Mouse (Mus musculus): Measurements from ENCODE around the gene Kdm4a. TPM values are rescaled to one million over a fixed set of nuclear protein-coding genes. Genes with fewer than 3 reads are reported as not detected.

The Kdm4a gene
- polyA plus RNA-seq, 1 experiment from 2014 or later: 58.7 TPM

Small RNA genes lying within 50 kb of the gene (microRNA-seq; reads per million reads assigned to microRNA genes)
- 1.9 reads per million for gene Mir7226

Other genes with a start within 250 kb of the Kdm4a start
- 9.2 and 10.5 TPM in 2 replicates for gene St3gal3, start 45.1 kb downstream of the Kdm4a start, polyA plus RNA-seq (2015; fragmentation: Nextera tagmentation; extraction: Ambion mirVana)
- gene Ptprf, start 111.4 kb upstream of the Kdm4a start, polyA plus RNA-seq (2015; fragmentation: Nextera tagmentation; extraction: Ambion mirVana): 62.9 and 76.1 TPM in 2 replicates
- 10.0 and 12.6 TPM in 2 replicates for gene Szt2, start 229.2 kb upstream of the Kdm4a start, polyA plus RNA-seq (2015; fragmentation: Nextera tagmentation; extraction: Ambion mirVana)
- 143 and 144 TPM in 2 replicates for gene Med8, start 229.3 kb upstream of the Kdm4a start, polyA plus RNA-seq (2015; fragmentation: Nextera tagmentation; extraction: Ambion mirVana)
- 24.1 and 24.3 TPM in 2 replicates for gene Elovl1, start 248.1 kb upstream of the Kdm4a start, polyA plus RNA-seq (2015; fragmentation: Nextera tagmentation; extraction: Ambion mirVana)